Mouse (Mus musculus): Measurements from ENCODE around the gene Guca2a.
A peak's percentile ranks its signal among the peaks of the same experiment; 100 is the strongest.

The Guca2a gene

GRCm38 (mm10) chr4:119657011-119657410 is 19.5 kb downstream of the Guca2a start:
- DNase-seq: no peak

DNA sequence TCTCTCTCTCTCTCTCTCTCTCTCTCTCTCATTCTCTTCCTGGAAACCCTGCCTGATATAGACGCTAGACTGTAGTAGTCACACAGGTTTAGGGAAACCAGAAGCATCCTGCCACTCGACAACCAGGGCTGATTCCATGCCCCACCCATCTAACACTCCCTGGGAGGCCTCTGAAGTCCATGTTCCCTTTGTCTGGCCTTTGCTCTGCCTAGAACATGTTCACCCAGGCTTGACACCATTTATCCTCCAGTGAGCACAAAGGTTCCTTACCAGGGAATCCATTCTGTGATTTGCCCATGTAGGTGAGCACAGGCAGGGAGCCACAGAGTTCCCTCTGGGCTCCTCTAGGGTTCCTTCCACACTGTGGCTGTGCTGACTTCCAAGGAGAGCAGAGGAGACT is 20.7 kb downstream of the Guca2a start:
- no peak for DNase-seq

DNA sequence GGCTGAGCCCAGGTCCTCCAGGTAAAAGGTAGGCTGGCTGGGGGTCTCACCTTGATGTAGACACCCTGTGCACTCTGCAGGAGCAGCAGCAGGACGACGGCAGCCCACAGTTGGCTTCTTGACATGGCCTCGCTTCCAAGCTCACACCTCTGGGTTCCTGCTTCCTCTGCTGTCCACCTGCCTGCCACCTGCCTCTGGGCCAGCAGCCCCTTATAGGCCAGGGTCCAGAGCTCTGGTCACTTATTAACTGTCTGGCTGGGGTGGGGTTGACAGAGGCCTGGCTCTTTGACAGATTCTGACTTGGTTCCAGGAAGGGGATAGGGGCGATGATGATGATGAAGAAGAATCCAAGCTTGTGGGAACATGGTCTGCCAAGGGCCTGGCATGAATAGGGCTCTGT is 21.2 kb downstream of the Guca2a start, which contains the start of gene Guca2b:
Gene Guca2b (minus strand): TSS at position 224 of the 400 bp plus-strand sequence.
- no peak for DNase-seq

GRCm38 (mm10) chr4:119660007-119660406 is 22.5 kb downstream of the Guca2a start:
- no peak for DNase-seq

- no peak for DNase-seq
Observed at GRCm38 (mm10) chr4:119662151-119662550, 24.6 kb downstream of the Guca2a start.

GRCm38 (mm10) chr4:119662976-119663375 is 25.5 kb downstream of the Guca2a start:
- DNase-seq: no peak

GRCm38 (mm10) chr4:119663409-119664095 is 26.0 kb downstream of the Guca2a start:
- DNase-seq: no peak

DNA sequence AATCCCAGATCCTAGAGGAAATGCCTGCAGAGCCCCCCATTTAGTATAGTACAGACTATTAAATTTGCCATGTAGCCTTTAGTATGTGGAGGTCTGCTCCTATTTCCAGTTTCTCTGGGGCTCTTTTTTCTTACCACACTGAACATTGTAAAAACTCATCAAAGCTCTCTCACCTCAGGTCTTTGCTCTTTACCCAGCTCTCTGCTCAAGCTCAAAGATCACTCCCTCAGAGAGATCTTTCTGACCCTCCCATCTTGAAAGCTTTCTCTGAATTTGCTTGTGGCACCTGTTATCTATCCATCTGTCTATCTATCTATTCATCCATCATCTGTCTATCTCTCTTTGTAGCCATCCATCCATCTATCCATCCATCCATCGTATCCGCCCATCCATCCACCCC is 27.7 kb downstream of the Guca2a start:
- DNase-seq: no peak

DNA sequence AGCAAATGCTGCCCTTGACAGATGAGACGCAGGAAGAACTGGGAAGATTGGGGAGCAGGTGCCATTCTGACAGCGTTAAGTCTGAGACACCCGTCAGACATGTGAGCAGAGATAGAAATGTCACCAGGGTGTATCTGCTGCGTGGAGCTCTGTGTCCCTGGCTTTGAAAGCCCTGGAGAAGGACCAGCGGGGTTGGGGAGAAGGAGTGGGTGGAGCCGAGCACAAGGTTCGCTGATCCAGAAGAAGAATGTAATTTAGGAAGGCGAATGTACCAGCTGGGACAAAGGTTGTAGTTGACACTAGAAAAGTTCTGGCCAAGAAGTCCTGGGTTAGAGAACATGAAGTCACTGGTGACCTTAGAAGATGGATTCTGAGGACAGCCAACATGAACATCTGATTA is 28.6 kb downstream of the Guca2a start:
- no peak for DNase-seq

DNA sequence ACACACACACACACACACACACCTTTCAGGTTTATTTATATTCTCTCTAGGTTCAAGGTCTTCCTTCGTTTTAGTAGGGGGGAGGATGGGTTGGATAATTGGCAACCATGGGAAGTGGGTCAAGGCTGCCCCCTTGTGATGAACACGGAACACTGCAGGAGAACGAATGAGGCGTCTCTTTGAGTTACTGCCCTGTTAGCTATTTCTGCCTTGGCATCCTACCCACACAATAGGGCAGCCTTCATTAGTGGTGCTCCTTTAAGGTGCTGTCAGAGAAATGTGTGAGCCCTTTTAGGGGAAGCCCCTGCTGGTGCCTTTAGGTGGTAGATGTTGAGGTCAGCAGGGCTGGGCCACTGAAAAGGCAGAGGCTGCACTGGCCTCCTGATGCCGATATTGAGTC is 29.9 kb downstream of the Guca2a start:
- peak; percentile 72 for DNase-seq

GRCm38 (mm10) chr4:119668185-119668584 is 30.7 kb downstream of the Guca2a start:
- no peak for DNase-seq

DNA sequence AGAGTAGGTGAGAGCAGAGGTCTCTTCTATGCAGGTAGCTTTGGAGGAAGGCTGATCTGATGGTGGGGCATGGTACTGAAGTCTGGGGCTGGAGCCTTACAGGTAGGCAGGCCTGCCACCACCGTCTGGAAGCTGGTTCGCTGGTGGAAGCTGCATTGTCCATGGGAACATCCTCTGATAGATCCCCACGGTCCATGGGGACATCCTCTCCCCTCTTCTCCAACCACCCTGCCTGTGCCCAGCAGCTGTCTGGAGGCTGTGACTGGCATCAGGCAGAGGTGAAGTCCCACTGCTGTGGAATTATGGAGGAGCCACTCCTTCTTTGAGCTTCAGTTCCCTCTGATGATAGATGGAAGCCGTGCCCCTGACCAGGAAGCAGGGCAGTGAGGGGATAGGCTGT is 31.1 kb downstream of the Guca2a start:
- no peak for DNase-seq

GRCm38 (mm10) chr4:119669356-119670209 is 32.1 kb downstream of the Guca2a start:
- DNase-seq: no peak

- no peak for DNase-seq
Observed at GRCm38 (mm10) chr4:119670210-119670555, 32.7 kb downstream of the Guca2a start.

- peak; percentile 10 for DNase-seq
Observed at GRCm38 (mm10) chr4:119670736-119671135, 33.2 kb downstream of the Guca2a start.

- no peak for DNase-seq
Observed at GRCm38 (mm10) chr4:119671164-119671563, 33.7 kb downstream of the Guca2a start.

DNA sequence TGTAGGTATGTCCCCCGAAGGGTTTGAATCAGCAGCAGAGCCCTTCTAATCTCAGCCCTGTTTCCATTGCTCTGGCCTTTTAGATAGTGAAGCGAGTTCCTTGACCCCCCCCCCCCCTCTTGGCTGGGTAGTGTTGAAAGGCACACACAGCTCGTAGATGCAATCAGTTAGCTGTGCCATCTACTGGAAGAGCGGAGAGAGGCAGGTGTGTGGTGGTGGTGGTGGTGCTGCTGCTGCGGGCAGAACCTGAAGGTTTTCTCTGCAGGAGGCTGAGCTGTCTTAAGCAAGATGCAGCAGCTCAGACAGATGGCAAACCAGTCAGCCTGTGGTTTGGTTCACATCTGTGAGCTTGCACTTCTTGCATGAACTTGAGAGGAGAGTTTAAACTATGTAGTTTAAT is 35.2 kb downstream of the Guca2a start:
- no peak for DNase-seq

- DNase-seq: peak; percentile 42
Observed at GRCm38 (mm10) chr4:119682596-119682995, 45.1 kb downstream of the Guca2a start.

DNA sequence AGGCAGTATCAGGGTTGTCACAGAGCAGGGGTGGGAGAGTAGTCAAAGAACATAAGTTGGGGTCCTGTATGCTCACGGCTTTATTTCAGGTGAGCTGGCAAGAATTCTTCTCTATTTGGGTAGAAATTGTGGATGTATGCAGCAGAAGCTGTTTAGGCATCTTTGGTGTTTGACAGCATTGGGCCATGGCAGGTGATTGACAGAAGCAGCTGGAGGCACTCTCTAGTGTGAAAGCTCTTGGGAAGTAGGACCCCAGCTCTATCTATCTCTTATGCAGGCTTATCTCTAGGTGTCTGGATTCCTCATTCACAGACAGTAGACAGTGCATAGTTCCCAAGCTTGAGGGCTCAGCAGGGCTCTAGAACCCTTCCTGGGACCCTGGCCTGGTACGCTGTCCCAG is 48.2 kb downstream of the Guca2a start:
- DNase-seq: no peak
